Mouse (Mus musculus) ovary, postnatal 14 days (tissue): ENCODE measurements around the gene Apeh.
"Not testable (repeated sequence)": the region's sequence is repeated elsewhere in the genome, so short reads cannot be mapped to it uniquely, and the experiment has no call there.

Experiments used
- DNase-seq: peaks from one replicate; pipeline ENCODE4 v3.0.0; 2022; ENCODE audit warnings: low spot score

Gene Apeh

GRCm38 (mm10) chr9:108094184-108094941 lies at the start of gene Apeh:
TSS of gene Apeh (minus strand) at chr9:108094606.
- peak; percentile 94 for DNase-seq

DNA sequence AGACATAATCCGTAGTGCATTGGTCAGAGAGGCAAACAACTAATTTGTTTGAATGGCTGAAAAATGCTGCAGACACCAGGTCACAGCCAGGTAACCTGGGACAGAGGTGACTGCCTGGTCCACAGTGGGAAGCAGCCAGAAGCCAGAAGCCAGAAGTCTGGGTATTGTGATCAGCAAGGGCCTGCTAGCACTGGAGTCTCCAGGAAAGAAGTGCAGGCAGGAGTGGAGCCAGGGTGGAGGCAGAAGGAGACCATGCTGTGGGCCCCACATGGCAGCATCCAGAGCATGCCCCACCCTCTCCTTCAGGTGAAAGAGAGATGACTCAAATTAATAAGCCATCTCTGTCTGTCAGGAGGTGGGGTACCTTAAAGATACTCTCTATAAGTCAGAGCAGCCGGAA lies 49.1 kb upstream of the Apeh start:
- no peak for DNase-seq

GRCm38 (mm10) chr9:108141387-108141786 lies 47.0 kb upstream of the Apeh start:
- DNase-seq, result no peak

DNA sequence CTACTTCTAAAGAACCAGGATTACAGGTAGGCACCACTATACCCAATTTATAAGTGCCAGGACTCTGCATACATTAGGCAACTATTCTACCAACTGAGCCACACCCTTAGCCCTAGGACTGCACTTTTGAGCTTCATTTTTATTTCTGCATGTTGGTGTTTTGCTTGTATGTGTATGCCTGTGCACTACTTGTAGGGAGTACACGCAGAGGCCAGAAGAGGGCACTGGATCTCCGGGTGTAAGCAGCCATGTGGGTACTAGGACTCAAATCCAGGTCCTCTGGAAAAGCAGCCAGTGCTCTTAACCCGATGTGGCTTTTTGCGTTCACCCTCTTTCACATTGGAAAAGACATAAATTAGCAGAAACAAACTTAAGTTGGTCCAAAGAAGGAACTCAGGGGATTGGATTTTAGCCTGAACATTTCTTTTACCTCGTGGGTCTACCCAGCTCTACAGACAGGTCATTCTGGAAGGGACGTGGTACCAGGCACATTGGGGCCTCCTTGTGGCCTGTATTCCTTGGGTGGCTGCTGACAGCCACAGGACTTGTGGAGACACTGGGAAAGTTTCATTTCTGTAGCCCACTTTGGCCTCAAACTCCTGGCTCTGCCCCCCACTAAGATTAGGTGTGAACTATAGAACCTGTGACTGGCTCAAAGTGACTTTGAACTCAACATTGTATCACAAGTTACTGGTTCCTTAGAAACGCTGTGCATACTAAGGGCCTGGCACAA lies 45.7 kb upstream of the Apeh start:
- DNase-seq, result no peak

DNA sequence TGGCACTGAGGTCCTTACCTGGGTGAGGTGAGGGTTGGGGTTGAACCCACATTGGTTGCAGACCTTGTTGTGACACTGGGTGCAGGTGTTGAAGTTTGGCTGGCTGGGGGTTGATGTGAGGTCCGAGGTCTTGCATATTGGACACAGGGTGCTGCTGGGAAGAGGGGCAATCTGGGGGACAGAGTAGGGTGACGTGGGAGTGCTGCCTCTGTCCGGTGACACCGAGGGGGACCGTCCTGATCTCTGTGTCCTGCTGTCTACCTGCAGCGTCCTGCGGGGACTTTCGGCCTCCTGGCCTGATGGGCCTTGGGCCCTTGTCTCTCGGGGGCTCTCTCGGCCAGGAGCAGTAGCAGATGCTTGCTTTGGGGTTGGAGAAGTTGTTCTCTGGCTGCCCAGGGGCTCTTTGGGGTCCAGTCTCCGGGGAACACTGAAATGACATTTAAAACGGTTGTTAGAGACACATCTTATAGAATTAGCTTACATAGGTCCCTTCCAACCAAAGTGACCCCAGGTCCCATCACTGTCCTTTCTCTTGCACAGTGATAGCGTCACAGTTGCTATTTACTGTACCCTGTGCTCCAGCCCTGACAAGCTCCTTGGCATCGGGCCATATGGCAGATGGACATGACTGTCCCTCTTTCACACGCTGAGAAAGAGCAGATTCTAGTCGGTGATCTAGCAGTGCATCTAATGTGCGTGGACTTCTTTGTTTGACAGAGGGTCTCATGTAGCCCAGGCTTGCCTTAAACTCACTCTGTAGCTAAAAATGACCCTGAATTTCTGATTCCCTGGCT lies 45.0 kb upstream of the Apeh start:
- no peak for DNase-seq

- DNase-seq, result no peak
Measured at GRCm38 (mm10) chr9:108138118-108138517, 43.7 kb upstream of the Apeh start.

DNA sequence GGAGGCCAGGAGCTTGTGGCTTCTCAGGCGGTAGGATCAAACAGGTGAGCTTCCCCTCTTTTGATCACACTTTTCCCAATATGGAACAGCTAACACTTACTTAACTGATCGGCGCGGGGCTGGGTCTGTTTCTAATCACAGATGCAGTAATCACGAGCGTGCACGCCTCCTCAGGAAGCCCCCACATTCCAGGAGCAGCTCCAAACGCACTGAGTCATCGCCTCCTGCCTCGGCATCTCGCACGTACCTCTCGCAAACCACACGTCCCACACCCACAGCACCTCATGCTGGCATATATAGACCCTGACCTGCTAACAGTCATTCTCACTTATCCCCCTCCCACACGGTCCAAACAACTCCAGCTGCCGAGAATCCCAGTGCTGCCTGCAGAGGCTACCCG lies 43.1 kb upstream of the Apeh start:
- no peak for DNase-seq

GRCm38 (mm10) chr9:108136930-108137462 lies 42.6 kb upstream of the Apeh start:
- no peak for DNase-seq

GRCm38 (mm10) chr9:108136225-108136624 lies 41.8 kb upstream of the Apeh start:
- no peak for DNase-seq

GRCm38 (mm10) chr9:108135679-108136078 lies 41.3 kb upstream of the Apeh start:
- DNase-seq, result not testable (repeated sequence)

DNA sequence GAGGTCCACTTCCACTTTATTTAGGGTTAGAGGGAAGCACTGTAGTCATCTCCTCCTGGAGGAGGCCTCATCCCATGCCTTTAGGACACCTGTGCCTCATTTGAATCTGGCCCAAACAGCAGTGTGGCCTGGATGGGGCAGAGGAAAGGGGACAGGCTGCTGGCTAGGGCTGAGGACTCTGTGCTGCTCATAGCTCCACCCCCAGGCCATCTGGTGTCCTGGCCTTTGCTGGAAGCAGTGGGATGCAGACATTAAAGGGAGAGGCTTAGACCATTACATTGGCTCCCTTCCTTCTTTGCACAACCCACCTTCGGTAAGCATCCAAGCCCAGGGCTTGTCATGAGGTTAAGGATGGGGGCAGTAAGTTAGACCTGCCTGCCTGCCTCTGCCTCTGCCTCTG lies 39.1 kb upstream of the Apeh start:
- DNase-seq, result no peak

DNA sequence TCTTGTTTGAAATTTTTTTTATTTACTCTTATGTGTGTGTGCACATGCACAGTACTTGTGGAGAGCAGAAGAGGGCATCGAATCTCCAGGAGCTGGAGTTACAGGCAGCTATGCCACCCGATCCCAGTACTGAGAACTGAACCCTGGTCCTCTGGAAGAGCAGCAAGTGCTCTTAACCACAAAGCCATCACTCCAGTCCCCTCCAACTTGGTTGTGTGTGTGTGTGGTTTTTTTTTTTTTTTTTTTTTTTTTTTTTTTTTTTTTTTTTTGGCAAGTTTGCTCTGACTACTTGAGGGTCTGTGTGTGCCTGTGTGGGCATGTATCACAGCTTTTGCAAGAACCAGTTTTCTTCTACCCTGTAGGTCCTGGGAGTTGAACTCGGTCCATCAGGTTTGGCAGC lies 38.0 kb upstream of the Apeh start:
- DNase-seq, result no peak

DNA sequence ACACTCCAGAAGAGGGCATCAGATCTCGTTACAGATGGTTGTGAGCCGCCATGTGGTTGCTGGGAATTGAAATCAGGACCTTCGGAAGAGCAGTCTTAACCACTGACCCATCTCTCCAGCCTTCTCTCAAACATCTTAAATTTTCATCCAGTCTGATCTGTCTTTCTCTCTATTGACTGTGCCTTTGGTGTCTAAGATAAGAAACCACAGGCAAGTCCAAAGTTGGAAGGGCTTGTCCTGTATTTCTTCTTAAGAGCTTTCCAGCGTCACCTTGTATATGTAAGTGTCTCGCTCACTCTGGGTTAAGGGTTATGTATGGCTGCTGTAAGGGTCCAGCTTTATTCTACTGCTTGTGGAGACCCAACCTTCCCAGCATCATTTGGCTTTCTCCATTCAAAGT lies 37.1 kb upstream of the Apeh start:
- DNase-seq, result no peak

DNA sequence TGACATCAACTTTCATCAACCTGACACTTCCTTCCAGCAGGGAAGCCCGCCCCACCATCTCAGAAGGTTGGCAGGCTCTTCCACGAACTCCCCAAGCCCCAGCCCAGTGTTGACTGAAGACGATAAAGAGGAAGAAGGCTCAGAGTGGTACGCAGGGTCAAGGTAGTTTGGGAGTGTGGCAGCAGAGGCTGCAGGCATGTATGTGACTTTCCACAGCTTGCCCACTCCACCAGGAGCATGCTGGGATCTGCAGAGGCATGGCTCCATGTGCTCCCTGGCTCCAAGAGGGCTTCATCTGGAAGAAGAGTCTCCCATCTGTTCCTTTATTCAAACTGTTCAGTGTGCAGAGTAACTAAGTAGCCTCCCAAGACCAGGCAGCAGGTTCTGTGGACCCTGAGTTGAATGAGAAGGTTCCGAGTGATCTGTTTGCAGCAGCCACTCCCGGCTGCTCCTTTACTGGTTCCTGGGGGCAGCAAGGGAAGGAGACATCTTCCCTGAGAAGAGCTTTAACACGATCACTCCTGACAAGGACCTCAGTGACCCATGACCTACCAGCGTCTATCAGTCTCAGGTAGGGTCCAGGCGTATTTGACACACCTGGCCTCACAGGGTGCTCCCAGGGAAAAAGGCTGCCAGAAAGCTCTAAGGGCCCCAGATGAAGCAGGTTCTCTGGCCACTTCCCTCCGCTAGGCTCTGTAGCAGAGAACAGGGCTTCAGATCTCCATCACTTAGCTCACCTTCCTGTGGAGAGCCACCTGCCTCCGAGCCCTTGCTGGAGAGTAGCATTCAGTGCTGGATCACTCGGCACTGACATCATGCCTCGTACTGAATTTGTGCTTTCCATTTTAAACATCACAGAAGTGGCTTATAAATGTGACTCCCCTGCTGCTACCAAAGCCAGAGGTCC lies 34.9 kb upstream of the Apeh start:
- no peak for DNase-seq

DNA sequence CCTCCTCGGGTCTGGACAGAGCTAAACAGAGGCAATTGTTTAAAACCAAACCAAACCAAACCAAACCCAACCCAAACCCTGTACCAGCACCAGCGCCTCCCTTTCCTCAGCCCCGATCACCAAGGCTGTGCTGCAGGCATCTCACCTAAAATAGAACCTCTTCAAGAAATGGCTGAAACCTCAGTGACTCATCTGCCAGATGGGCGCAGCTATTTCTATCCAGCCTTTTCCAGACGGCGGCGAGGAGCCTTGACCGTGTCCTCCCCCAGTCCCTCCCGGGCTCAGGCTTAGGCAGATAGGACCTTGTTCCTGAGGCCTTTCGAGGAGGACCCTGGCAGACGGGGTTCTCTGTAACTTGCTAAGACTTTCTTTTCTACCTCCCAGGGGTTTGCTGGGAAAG lies 33.8 kb upstream of the Apeh start:
- no peak for DNase-seq

GRCm38 (mm10) chr9:108126436-108127180 lies 32.2 kb upstream of the Apeh start:
- no peak for DNase-seq

- no peak for DNase-seq
Measured at GRCm38 (mm10) chr9:108125731-108126130, 31.3 kb upstream of the Apeh start.

DNA sequence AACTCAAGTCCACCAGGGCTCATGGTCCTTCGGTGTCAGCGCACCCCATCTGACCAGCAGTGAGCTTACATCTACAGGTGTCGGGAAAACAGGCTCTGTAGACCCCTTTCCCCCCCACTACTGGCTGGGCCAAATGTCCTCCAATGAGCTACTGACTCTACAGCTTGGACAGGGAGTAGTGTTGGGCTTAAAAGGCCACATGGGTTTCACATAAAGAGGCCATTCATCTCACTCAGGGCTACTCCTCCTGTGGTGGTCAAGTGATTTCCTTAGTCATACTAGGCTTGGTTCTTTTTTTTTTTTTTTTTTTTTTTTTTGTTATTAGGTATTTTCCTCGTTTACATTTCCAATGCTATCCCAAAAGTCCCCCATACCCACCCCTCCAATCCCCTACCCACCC lies 29.5 kb upstream of the Apeh start:
- no peak for DNase-seq

GRCm38 (mm10) chr9:108121170-108121969 lies 27.0 kb upstream of the Apeh start:
- no peak for DNase-seq

- DNase-seq, result no peak
Measured at GRCm38 (mm10) chr9:108120671-108121070, 26.3 kb upstream of the Apeh start.
